Mouse (Mus musculus) lung, postnatal 0 days (tissue): ENCODE data around the gene Hps3.

Source experiments
- CTCF ChIP-seq: IDR thresholded peaks from 2 replicates; pipeline ENCODE4 v1.5.1; 2016; ENCODE audit warnings: antibody characterized with exemption, mild to moderate bottlenecking
- EP300 ChIP-seq: IDR thresholded peaks from 2 replicates; pipeline ENCODE4 v1.6.1; 2016; ENCODE audit warnings: antibody characterized with exemption, mild to moderate bottlenecking, control low read depth

DNA sequence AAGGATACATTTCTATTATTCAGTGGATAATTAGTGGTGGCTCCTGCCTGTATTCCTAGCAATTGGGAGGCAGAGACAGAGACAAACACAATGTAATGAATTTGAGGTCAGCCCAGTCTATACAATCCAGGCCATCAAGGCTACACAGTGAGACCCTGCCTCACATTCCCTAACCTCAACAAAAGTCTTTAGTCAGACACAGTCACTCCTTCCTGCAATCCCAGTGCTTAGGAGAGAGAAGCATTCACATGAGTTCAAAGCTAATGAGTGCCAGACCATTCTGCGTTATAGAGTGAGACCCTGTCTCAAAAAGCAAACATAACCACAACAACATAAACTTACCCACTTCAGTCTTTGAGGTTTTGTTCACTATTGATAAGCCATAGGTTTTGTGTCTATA, 81.7 kb downstream of the Hps3 start:
- TF ChIP-seq CTCF = no peak
- no peak for TF ChIP-seq EP300
